Comparison of ENCODE assay signal across 7 mouse cellular contexts in the genomic region with DNA sequence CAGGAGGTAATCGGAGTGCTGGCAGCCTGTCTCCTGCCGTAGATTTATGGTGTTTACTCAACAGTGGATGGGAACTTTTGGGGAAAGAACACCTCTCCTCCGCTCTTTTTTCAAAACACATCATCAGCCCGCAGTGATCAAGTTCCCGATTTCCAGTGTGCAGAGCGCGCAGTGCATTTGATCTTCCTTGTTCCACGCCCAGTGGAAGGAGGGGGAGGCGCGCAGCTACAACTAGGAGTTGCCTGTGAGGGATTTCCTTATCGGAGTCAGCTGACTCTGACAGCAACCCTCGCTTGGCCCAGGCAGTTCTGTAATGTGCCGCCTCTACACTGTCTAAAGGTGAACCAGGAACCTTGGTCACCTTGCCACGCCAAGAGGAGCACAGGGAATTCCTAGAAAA.
DNase-seq lines count a peak whose midpoint lies in the region; ATAC-seq lines count a peak whose summit lies in the region.

No protein-coding gene starts in this region.

- no peaks in the 10 kb centered on the region for H3K9me3 ChIP-seq in lung, embryonic 15.5 days
- no peaks in the 10 kb centered on the region for H3K9me3 ChIP-seq in stomach, embryonic 16.5 days (replicated peaks; ENCODE audit: control insufficient read depth, low read length)

- H3K27me3 ChIP-seq in lung, embryonic 15.5 days, result no peaks in the 10 kb centered on the region
- H3K27me3 ChIP-seq in stomach, embryonic 16.5 days (ENCODE audit: control insufficient read depth, insufficient read depth, low read length), result no peaks in the 10 kb centered on the region

- H3K36me3 ChIP-seq in lung, embryonic 15.5 days, result no peaks in the 10 kb centered on the region
- H3K36me3 ChIP-seq in stomach, embryonic 16.5 days (ENCODE audit: control insufficient read depth, insufficient read depth, low read length), result no peaks in the 10 kb centered on the region

- peak; percentile 85 for ATAC-seq in granulocyte monocyte progenitor cell, adult 5-6 weeks (replicated peaks; ENCODE audit: poor library complexity, severe bottlenecking)
- peak; percentile 67 for ATAC-seq in lung, embryonic 15.5 days (ENCODE audit: borderline replicate concordance, extremely low read depth, low FRiP score, low TSS enrichment)
- ATAC-seq in stomach, embryonic 16.5 days (ENCODE audit: insufficient read depth, low FRiP score), result peak; percentile 90

- H3K9ac ChIP-seq in lung, embryonic 15.5 days, result no peak overlapping the region
- peak overlapping the region; percentile 38 for H3K9ac ChIP-seq in stomach, embryonic 16.5 days (ENCODE audit: low read length)

- 5% methylated on average over 14 of the region's 14 CpGs for WGBS in lung, embryonic 15.5 days
- WGBS in stomach, embryonic 16.5 days, result 4% methylated on average over 14 of the region's 14 CpGs

- H3K4me2 ChIP-seq in lung, embryonic 15.5 days, result peak overlapping the region; percentile 50
- peak overlapping the region; percentile 57 for H3K4me2 ChIP-seq in stomach, embryonic 16.5 days (ENCODE audit: low read depth, low read length)

- peaks cover 13% of the 10 kb centered on the region for H3K4me1 ChIP-seq in lung, embryonic 15.5 days
- H3K4me1 ChIP-seq in stomach, embryonic 16.5 days (ENCODE audit: control insufficient read depth, insufficient read depth, low read length), result peaks cover 14% of the 10 kb centered on the region

- peak; percentile 10 for DNase-seq in c-Kit-positive CD71-positive TER-119-negative erythroid progenitor cells, embryonic 14.5 days (ENCODE audit: low read depth)
- peak; percentile 36 for DNase-seq in kidney, adult 9 months
- no peak for DNase-seq in right cerebral cortex, postnatal 10 days (ENCODE audit: low spot score in 2 of 2)
- DNase-seq in layer of hippocampus, adult 9-11 months, result no peak

- H3K27ac ChIP-seq in lung, embryonic 15.5 days, result no peak overlapping the region
- H3K27ac ChIP-seq in stomach, embryonic 16.5 days (ENCODE audit: low read length), result no peak overlapping the region

- H3K4me3 ChIP-seq in lung, embryonic 15.5 days, result peak overlapping the region; percentile 20; the same call in 1 of the 2 replicates
- H3K4me3 ChIP-seq in stomach, embryonic 16.5 days (replicated peaks; ENCODE audit: low read length), result peak overlapping the region; percentile 30

Comparison
In these comparisons a context has a peak if more than half of its experiments do, and no peak if none do; other contexts are left out.
1. DNase-seq: peak in c-Kit-positive CD71-positive TER-119-negative erythroid progenitor cells, embryonic 14.5 days (single experiment) and kidney, adult 9 months (single experiment); none in right cerebral cortex, postnatal 10 days (0 of 2) and layer of hippocampus, adult 9-11 months (single experiment).
2. Peak in every context shown above with its lines, with median percentiles within 50 percentile points of each other: ATAC-seq.